Mouse (Mus musculus) small intestine, adult 2 months (tissue): ENCODE data around the gene Gosr2.

Experiments used
- CTCF ChIP-seq: fragments of 200-500 bp; IDR thresholded peaks from 2 replicates; pipeline ENCODE4 v1.5.1; 2012; ENCODE audit warnings: low read depth, mild to moderate bottlenecking, control low read depth, inconsistent platforms, low read length, moderate library complexity, mixed read lengths; ENCODE audit not compliant: insufficient replicate concordance, insufficient read length; ENCODE audit errors: extremely low read depth
- POLR2A ChIP-seq: fragments of 200-500 bp; IDR thresholded peaks from 2 replicates; pipeline ENCODE4 v1.6.1; 2012; ENCODE audit warnings: low read depth, mild to moderate bottlenecking, control low read depth, inconsistent platforms, low read length, moderate library complexity

GRCm38 (mm10) chr11:103729282-103729985 is 31.7 kb upstream of the Gosr2 start:
- TF ChIP-seq CTCF: no peak
- no peak for TF ChIP-seq POLR2A
